Mouse (Mus musculus) embryonic stem cell, embryonic (primary cell): ENCODE data around the gene Cux1.

ENCODE experiments used
- CTCF ChIA-PET, 4 experiments: fragments of 300-600 bp in 2 of 4; fragments of 350-600 bp in 2 of 4; sonication (Branson Sonifier 250); formaldehyde crosslinking; loops; one replicate each; lab custom pipeline; 2022; ENCODE audit warnings: inconsistent platforms in 2 of 4; lab: Charles Lee
- POLR2A ChIA-PET, 4 experiments: fragments of 300-600 bp in 2 of 4; fragments of 350-600 bp in 2 of 4; sonication (Branson Sonifier 250); formaldehyde crosslinking; loops; one replicate each; lab custom pipeline; 2022; ENCODE audit warnings: antibody characterized with exemption in 4 of 4, inconsistent platforms in 1 of 4; lab: Charles Lee

Cux1 gene

DNA sequence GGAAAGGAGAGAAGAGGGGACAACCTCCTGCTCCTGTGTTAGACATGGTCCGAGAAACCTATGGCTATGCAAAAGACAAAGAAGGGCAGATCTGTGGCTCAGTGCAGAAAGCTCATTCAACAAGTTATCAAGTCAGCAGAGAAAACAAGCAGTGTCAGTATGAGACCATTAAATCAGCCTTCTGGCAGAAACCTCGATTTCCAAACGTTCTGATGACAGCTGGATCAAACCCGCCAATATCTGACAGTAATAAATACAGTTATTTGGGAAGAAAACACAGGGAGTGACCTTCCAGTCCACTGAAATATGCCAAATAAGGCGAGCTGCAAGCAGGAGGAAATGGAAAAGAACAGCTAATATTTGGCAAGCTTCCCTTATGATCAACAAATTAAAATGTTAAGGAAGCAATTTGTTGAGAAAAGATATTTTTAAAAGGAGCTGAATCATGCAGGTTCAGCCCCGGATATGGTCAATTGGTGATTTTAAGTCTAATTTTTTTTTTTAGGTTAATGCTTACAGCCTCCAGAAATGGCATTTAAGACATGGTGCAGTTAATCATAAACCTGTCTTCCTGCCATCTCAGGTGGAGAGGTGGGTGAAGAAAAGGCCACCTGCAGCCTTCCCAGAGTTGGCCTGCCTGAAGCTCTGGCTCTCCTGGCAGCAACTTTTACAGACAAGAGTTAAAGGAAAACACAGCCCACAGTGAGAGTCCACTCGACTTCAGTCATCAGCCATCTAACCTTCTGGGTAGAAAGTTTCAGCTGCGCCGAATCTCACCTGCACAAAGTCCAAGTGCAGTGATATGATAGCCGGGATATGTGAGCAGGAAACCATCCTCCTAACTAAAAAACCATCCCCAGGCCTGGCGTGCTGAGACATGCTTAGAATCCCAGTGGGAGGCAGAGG is 33.7 kb downstream of the Cux1 start:
- ChIA-PET POLR2A (interaction anchor here in 3 of 4 experiments (0.6 to 1.5 kb wide), 6 partner anchors 11 to 386 kb away, joined by 3 to 5 read pairs (median 4); no protein-coding TSS in a partner anchor), CTCF (no interaction called here)

DNA sequence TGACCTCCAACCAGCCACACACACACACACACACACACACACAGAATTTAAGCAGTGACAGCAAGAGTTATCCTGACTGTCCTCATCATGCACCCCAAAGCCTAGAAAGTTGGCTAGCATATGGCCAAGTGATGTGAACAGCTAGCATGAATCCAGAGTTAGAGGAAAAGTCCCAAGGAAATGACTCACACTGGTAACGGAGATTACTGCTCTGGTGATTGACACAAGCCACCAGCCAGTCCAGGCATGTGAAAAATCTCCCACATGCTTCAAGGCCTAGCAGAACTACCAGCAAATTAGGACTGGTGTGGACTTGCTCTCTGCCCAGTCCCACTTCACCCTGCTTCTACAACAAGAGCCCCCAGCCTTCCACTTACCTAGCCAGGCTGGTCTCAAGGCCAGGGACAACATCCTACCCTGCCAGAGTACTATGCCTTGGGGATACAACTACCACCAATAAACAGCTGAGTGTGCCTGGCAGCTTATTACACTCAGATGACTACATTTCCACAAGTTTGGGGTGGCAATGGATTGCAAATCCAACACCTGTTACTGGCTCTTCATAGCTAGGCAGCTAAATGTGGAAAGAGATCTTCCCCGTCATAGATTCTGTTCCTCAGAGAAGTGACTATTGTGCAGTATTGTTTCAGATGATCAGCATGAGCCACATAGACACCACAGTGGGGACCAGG is 35.5 kb downstream of the Cux1 start:
- CTCF ChIA-PET = interaction anchor here in 1 of 4 experiments (0.5 kb wide), 1 partner anchor 50 kb away, joined by 3 read pairs; no protein-coding TSS in a partner anchor
- POLR2A ChIA-PET = interaction anchor here in 2 of 4 experiments (0.6 to 1.1 kb wide), 3 partner anchors 10 to 11 kb away, joined by 3 to 4 read pairs (median 3); no protein-coding TSS in a partner anchor

DNA sequence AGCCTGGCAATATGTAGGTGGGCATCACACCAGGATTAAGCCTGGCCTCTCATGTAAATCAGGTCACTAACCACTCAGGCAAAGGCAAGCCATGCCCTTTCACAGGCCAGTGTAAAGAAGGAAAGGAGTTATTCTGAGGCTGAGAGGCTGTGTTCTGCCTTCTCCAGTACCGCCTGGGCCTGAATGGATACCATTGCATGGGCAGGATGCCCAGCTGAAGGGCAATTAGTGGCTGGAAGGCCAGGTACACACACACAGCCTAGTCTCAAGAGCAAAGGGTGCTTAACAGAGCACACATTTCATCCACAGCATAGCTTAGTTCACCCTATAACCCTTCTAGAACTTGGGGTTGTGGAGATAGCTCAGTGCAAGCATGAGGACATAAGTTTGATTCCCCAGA is 36.4 kb downstream of the Cux1 start:
- ChIA-PET POLR2A (interaction anchor here in 3 of 4 experiments (0.6 to 1.1 kb wide), 6 partner anchors 10 to 89 kb away, joined by 3 to 7 read pairs (median 4); no protein-coding TSS in a partner anchor), CTCF (interaction anchor here in 2 of 4 experiments (0.6 kb wide), 2 partner anchors 17 to 262 kb away, joined by 3 to 7 read pairs; no protein-coding TSS in a partner anchor)

DNA sequence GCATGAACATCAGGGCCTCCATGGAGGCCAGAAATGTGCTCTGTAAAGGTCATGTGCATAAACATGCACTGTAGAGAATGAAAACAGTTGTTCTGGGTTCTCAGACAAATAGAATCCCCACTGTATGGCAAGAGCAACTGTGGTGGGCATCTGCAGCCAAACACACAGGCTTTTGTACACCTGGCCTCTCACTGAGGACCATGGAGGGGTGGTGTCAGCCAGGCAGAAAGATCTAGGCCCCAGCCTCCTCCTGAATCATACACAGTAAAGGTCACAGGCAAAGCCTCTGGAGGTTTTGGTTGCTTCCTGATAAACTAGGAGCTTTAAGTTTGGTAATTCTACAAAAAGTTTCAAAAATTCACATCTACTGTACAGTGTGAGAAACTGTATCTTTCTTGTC is 38.1 kb downstream of the Cux1 start:
- CTCF ChIA-PET = interaction anchor here in 1 of 4 experiments (0.7 kb wide), 1 partner anchor 441 kb away, joined by 3 read pairs; no protein-coding TSS in a partner anchor
- POLR2A ChIA-PET = interaction anchor here in 1 of 4 experiments (0.9 to 1.3 kb wide), 3 partner anchors 15 to 65 kb away, joined by 3 read pairs; no protein-coding TSS in a partner anchor

DNA sequence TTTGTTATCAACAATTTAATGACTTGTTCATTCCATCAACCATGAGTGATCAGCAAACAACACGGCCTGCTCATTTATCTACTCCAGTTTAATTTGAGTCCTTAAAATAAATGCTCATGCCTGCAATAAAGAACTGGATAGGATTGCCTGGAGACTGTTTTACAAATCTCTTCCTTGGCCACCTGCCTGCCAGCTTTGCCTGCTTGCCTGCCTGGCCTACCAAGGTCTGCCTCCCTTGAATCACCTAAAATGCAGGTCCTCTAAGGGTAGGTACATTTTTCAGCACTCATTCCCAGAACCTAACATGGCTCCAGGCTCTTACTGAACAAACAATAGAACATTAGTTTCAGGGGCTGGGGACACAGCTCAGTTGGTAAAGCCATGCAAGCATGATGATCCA is 39.4 kb downstream of the Cux1 start:
- CTCF ChIA-PET = interaction anchor here in 1 of 4 experiments (1.3 kb wide), 1 partner anchor 11 kb away, joined by 3 read pairs; no protein-coding TSS in a partner anchor
- POLR2A ChIA-PET = interaction anchor here in 3 of 4 experiments (0.6 to 1.3 kb wide), 3 partner anchors 9 to 59 kb away, joined by 3 read pairs; no protein-coding TSS in a partner anchor

DNA sequence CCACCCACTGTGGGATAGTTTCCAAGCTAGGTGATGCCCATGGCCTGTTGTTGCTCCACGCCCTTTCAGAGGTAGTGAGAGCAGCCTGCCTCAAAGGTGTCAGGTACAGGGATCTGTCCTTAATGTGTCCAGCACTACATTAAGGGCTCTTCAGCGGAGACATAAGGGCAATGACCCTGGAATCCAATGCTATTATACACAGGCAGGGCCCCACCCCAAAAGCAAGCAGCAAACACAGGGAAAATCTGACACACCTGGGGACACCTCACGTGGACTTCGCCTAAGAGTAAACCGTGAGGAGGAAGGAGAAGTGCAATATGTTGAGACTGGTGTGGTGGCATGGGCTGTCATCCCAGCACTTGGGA is 40.8 kb downstream of the Cux1 start:
- ChIA-PET CTCF (interaction anchor here in 2 of 4 experiments (0.6 to 1.0 kb wide), 2 partner anchors 39 to 42 kb away, joined by 3 to 4 read pairs; no protein-coding TSS in a partner anchor), POLR2A (interaction anchor here in 2 of 4 experiments (0.6 to 2.4 kb wide), 3 partner anchors 9 to 702 kb away, joined by 3 to 5 read pairs (median 4); no protein-coding TSS in a partner anchor)

DNA sequence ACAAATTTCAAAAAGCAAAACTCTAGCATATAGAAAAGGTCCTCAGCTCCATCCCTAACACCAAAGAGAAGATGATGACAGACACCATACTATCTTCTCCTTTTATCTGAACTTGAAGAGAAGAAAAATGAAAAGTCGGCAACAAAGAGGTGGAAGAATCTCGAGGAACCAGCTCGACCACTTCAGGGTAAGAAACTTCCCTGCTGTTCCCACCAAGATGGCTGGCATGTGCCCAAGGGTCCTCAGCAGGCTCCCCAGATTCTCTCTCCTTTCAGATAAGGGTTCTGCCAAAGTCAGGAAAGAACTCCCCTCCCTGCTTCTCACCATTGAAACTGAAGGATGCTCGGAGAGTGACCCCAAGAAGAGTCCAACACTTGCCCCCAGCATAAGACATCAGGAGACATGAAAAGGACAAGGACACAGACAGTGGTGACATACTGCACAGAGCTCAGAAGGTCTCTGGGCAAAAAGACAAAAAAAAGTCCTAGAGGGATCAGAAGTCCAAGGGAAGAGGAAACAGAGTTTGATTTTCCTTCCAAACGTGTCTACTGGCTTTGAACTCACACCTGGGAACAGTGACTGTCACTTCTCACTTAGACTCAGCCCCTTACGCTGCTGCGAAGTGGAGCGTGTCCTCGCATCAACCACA is 41.3 kb downstream of the Cux1 start:
- POLR2A ChIA-PET = interaction anchor here in 1 of 4 experiments (1.0 to 2.4 kb wide), 2 partner anchors 9 to 31 kb away, joined by 3 to 5 read pairs; no protein-coding TSS in a partner anchor

DNA sequence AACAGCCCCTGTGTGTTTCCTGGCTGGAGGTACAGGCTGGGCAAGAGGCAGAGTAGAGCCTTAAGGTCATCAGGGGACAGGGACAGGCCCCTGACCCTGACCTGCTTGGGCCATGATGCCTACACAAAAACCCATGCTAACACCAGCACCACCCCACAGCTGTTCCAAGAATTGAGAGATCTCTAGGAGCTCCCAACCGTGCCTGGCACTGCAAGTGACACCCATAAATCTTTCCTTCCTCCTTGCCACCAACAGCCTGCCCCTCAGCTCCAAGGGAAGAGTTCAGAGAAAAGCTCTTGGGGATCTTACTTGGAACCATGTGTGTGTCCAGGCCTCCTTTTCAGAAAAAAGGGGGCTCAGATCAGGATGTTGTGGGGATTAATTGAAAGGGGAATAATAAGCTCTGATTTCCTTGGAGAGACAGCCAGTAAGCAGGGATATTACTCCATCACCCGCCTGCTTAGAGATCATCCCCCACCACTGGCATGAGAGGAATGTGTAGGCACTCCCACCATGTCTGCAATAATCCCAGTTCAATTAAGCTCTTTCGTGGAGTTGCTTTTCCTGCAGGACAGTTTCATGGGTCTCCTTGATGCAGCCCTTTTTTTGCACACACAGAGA is 44.3 kb downstream of the Cux1 start:
- POLR2A ChIA-PET = interaction anchor here in 2 of 4 experiments (0.5 to 2.4 kb wide), 9 partner anchors 11 to 243 kb away, joined by 3 to 10 read pairs (median 4); no protein-coding TSS in a partner anchor
- CTCF ChIA-PET = interaction anchor here in 1 of 4 experiments (1.0 kb wide), 1 partner anchor 144 kb away, joined by 3 read pairs; no protein-coding TSS in a partner anchor

More for the DNA sequence above, 41.3 kb downstream of the Cux1 start:
- CTCF ChIA-PET = interaction anchor here in 2 of 4 experiments (0.6 to 1.0 kb wide), 2 partner anchors 39 to 43 kb away, joined by 3 to 4 read pairs; no protein-coding TSS in a partner anchor

DNA sequence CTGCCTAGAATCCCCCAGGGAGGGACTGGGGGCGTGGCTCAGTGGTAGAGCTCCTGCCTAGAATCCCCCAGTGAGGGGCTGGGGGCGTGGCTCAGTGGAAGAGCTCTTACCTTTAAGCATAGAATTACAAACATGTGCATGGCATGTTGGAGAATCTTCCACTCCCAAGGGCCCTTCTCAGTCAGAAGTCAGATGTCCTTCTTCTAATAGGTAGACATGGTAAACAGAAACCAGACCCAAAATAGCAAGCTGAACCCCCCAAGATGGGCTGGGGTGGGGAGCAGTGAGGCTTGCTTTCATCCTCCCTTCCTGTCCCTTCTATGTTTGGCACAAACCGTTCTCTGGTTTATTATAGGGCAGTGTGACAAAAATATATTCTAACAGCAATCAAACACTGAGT is 45.6 kb downstream of the Cux1 start:
- ChIA-PET POLR2A (interaction anchor here in 3 of 4 experiments (0.6 to 2.4 kb wide), 12 partner anchors 10 to 1595 kb away, joined by 3 to 10 read pairs (median 3); partner anchors contain the start of gene Zscan21 (in 1 of the 3)), CTCF (interaction anchor here (0.6 to 0.7 kb wide), 4 partner anchors 21 to 135 kb away, joined by 3 to 19 read pairs (median 4); no protein-coding TSS in a partner anchor)

DNA sequence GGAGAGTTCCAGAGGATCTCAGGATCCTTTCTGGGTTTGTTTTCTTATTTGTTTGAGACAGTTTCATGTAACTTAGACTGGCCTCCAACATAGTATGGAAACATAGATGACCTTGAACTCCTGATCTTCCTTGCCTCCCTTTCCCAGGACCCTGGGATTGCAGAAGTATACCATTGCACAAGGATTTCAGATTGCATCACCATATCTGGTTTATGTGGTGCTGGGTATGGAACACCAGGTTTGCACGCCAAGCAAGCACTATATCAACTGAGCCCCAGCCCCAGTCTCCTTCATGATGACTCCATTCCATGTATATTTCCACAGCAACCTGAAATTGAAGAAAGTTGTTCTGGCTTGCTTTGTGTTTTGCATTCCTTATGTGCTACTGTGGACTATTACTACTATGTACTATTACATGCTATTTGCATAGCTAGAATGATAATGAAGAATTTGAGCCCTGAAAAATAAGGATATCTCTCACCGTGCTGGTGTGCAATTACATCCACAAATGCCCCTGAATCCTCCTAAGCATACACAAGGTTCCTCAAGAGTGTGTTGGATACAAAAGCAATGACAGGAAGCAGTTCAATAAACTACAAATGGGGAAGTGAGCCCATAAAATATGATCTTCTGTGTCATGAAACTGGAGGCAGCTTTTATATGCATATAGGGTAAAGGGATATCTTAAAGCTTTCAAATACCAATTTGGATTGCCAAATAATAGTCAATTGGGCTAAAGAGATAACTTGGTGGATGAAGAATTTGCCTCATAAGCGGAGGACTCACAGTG is 48.4 kb downstream of the Cux1 start:
- POLR2A ChIA-PET = interaction anchor here in 1 of 4 experiments (1.0 kb wide), 1 partner anchor 249 kb away, joined by 3 read pairs; no protein-coding TSS in a partner anchor
- CTCF ChIA-PET = no interaction called here

DNA sequence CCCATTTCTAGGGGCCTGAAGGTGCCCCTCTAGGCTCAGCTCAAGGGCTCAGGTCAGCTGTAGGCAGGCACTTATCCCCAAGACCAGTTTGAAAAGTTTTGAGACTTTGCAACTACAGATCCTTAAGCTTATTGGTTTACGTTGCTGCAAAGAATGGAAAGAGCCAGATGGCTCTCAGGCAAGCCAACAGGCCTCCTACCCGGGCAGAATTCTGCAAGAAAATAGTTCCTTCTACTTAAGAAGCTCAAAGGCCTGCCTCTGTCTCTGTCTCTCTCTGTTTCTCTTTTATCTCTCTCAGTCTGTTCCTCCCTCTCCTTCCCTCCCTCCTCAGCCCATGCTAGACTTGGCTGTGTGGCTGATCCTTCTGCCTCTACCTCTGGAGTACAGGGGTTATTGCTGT is 49.8 kb downstream of the Cux1 start:
- POLR2A ChIA-PET = interaction anchor here in 2 of 4 experiments (0.5 to 0.6 kb wide), 2 partner anchors 9 to 79 kb away, joined by 3 to 5 read pairs; no protein-coding TSS in a partner anchor
- CTCF ChIA-PET = interaction anchor here in 3 of 4 experiments (0.6 kb wide), 3 partner anchors 49 to 132 kb away, joined by 3 to 6 read pairs (median 3); no protein-coding TSS in a partner anchor

DNA sequence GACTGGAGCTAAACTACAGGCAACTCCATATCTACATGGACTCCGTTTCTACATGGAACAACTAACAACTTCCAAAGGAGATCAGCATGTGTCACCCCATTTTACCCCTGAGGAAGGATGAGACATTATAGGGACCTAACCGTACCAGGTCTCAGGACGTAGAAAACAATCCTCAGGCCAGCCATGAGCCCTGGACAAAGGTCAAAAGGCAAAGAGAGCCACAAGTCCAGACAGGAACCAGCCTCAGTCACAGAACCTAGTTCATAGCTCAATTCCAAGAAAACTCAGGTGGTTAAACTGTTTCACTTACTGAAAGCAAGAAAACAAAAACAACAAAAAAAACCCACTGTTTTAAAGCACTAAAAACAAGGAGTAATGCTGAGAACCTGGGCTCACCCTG is 50.7 kb downstream of the Cux1 start:
- CTCF ChIA-PET = no interaction called here
- POLR2A ChIA-PET = interaction anchor here in 2 of 4 experiments (0.8 to 1.5 kb wide), 4 partner anchors 9 to 161 kb away, joined by 3 to 5 read pairs (median 3); no protein-coding TSS in a partner anchor

DNA sequence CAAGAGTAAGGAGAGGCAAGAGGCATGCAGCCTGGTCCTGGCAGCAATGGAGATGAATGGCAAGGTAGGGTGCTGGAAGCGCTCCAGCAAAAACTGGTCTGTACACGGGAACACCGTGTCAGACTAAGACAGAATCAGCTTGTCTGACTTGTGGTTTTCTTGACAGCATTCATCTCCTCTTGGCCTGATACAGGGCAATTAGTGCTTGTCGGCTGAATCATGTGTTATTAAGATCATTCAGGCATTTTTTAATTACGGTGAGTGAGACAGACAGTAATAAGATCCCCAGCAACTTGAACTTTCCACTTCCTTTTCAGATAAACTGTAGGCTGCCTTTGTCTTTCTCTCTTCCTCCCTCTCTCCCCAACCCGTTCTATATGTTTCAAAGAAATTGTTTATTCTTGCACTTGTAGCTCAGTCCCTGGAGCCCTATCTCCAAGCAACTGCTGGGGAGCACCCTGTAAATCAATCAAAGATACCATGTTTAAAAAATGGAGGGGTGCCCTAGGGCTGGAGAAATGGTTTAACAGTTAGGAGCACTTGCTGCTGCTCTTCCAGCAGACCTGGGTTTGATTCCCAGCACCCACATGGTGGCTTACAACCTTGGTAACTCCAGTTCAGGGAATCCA is 53.1 kb downstream of the Cux1 start:
- ChIA-PET POLR2A (interaction anchor here in 3 of 4 experiments (0.6 to 1.1 kb wide), 3 partner anchors 12 to 364 kb away, joined by 3 to 6 read pairs (median 3); no protein-coding TSS in a partner anchor), CTCF (no interaction called here)

DNA sequence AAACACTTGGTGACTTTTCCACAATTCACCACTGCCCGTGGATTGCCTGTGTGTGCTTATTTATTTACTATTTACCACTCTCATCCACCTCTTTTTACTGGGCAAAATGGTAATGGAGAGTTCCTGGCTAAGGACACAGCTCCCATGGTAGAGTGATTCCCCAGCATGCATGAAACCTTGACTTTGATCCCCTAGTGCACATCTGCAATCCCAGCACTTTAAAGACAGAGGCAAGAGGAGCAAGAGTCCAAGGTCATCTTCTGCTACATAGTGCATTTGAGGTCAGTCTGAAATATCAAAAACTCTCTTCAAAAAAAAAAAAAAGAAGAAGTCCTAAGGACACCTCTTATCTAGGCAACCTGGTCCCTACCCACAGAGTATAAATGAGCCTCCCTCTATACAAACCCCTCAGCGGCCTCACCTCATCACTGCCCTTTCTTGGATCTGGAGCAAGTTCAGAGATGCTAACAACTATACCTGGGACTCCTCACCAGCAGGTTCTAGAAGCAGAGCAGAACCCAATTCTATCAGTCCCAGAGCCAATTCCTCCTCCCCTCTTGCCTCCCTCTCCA is 55.1 kb downstream of the Cux1 start:
- ChIA-PET CTCF (no interaction called here), POLR2A (interaction anchor here in 1 of 4 experiments (2.2 kb wide), 1 partner anchor 10 kb away, joined by 6 read pairs; no protein-coding TSS in a partner anchor)

DNA sequence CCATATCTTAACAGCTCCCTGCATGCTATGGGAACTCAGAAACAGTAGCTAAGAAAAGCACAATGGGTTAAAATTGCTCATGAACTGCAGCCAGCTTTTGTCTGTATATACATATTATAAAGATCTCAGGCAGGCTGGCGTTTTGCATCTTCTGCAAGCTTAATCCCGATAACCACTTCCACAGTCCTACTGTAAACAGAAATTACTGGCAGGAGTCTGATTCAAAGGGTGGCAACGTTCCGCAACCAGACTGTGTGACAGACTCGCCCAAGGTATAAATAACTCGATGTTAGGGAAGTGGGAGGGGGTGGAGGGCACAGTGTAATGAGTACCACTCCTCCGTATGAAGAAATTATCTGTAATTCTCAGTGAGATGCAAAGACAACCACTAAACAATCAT is 55.9 kb downstream of the Cux1 start:
- POLR2A ChIA-PET = interaction anchor here in 2 of 4 experiments (0.6 to 2.2 kb wide), 5 partner anchors 9 to 197 kb away, joined by 3 to 6 read pairs (median 3); no protein-coding TSS in a partner anchor
- CTCF ChIA-PET = no interaction called here
